Mouse (Mus musculus): Measurements from ENCODE around the gene Fam160a1.

- TF ChIP-seq POLR2A (IDR thresholded peaks at IDR 0.05; ENCODE audit: control insufficient read depth, low read depth, low read length) (no peak), CTCF (IDR thresholded peaks at IDR 0.05; ENCODE audit: control insufficient read depth, insufficient read depth, insufficient replicate concordance, low read depth, low read length) (no peak)
Measured at GRCm38 (mm10) chr3:85635591-85635990, 181.5 kb downstream of the Fam160a1 start.
